Mouse (Mus musculus) myocyte (in vitro differentiated cells): Measurements from ENCODE around the gene 4930590J08Rik.

ENCODE experiments used
- CEBPB ChIP-seq: IDR thresholded peaks from 2 replicates; pipeline ENCODE4 v1.6.1; 2011; ENCODE audit warnings: mild to moderate bottlenecking, moderate library complexity; ENCODE audit not compliant: poor library complexity, insufficient read depth, severe bottlenecking
- E2F4 ChIP-seq: IDR thresholded peaks from one replicate; pipeline ENCODE4 v1.6.1; 2011; ENCODE audit warnings: mild to moderate bottlenecking, control low read depth, moderate library complexity; ENCODE audit not compliant: insufficient read depth
- MAX ChIP-seq: IDR thresholded peaks from one replicate; pipeline ENCODE4 v1.6.1; 2011; ENCODE audit warnings: low read depth, mild to moderate bottlenecking, control low read depth
- MYOG ChIP-seq, 3 experiments: IDR thresholded peaks; one replicate each; pipeline ENCODE4 v1.6.1; 2011; ENCODE audit warnings: control low read depth in 2 of 3, low read depth in 2 of 3, mild to moderate bottlenecking in 2 of 3; ENCODE audit not compliant: insufficient read length in 2 of 3, control insufficient read depth in 1 of 3, insufficient read depth in 1 of 3
- POLR2A ChIP-seq: IDR thresholded peaks from one replicate; pipeline ENCODE4 v1.6.1; 2011; ENCODE audit warnings: low read depth, mild to moderate bottlenecking, control low read depth, moderate library complexity; ENCODE audit not compliant: insufficient read length
- TCF3 ChIP-seq: IDR thresholded peaks from one replicate; pipeline ENCODE4 v1.6.1; 2011; ENCODE audit warnings: low read depth, control low read depth; ENCODE audit not compliant: insufficient read length

- TF ChIP-seq POLR2A (no peak), CEBPB (no peak), TCF3 (no peak), E2F4 (no peak), MAX (no peak), MYOG (IDR thresholded peaks at IDR 0.05; ENCODE audit: control insufficient read depth in 1 of 3, insufficient read depth in 1 of 3, insufficient read length in 2 of 3, low read depth in 2 of 3) (no peak)
These were observed 12.0 kb upstream of the 4930590J08Rik start for GRCm38 (mm10) chr6:91890615-91891014.
